Mouse (Mus musculus) heart, postnatal 10 days (tissue): ENCODE measurements at regions not wholly inside any gene's neighbourhood (a gene's known extent, or its start where the extent isn't known, plus 50 kb on each side); places are given as distances from the start of the nearest gene placed in this dataset.

Experiments
- DNase-seq, 2 experiments: peaks; one replicate each; pipeline ENCODE4 v3.0.0; 2021
- intact Hi-C: fragments of 180-260 bp; cut with DNase I; formaldehyde crosslinking; loops from one replicate; pipeline ENCODE4 v1.15.1; 2025

DNA sequence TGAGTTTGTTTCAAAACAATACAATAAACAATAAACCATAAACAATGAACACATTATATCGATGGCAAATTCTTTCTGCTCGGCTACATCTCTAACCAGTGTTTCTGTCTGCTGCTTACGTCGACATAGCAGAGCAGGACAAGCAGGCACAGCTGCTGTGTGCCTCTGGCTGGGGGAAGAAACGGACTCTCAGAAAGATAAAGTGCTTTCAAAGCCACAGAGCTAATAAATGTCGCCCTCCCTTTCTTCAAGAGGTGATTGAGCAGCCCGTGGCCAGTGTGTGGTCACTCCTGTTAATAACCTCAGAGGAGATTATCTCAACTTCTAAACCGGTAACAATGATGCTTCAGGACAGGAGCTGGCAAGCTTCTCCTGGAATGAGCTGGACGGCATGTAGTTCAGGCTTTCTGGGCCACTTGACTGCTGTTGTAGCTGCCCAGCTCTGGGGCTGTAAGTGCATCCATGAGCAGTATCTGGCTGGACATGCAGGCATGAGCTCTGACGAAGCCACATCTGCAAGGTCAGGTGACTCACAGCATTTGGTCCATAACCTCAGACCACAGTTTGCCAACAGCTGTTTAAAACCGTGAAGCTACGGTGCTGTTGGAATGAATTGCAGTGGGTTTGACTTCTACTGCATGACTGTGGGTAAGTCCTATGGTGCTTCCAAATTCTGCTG lies 55.6 kb downstream of the Evx1 start:
- DNase-seq, result peak; percentile 20 to 24
- intact Hi-C loops, result no loop called here

- intact Hi-C loops, result no loop called here
- no peak for DNase-seq
Measured at GRCm38 (mm10) chr6:52370806-52371360, 57.6 kb downstream of the Evx1 start.

DNA sequence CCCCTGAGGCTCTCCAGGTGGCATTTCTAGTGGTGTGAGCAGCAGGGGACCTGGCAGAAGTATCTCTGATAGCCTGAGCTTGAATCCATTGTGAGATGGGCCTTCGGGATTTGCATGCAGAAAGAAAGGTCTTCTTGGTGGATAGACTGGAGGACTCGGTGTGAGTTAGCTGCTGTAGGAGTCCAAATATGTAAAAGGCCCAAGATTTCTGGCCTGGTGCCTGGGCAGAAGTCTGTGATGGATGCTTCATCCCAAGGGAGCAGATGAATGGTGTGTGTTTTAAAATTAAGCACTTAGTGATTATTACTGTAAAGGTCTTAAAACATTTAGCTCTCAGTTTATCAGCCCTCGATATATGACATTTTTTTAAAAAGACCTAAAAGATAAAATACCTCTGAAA lies 65.8 kb downstream of the Evx1 start:
- intact Hi-C loops, result no loop called here
- no peak for DNase-seq

- no peak for DNase-seq
- intact Hi-C loops, result no loop called here
Measured at GRCm38 (mm10) chr6:52379588-52379987, 66.3 kb downstream of the Evx1 start.

GRCm38 (mm10) chr6:52385044-52385443 lies 71.7 kb downstream of the Evx1 start:
- no peak for DNase-seq
- intact Hi-C loops, result no loop called here

GRCm38 (mm10) chr6:52401404-52401803 lies 88.1 kb downstream of the Evx1 start:
- intact Hi-C loops, result no loop called here
- DNase-seq, result no peak

DNA sequence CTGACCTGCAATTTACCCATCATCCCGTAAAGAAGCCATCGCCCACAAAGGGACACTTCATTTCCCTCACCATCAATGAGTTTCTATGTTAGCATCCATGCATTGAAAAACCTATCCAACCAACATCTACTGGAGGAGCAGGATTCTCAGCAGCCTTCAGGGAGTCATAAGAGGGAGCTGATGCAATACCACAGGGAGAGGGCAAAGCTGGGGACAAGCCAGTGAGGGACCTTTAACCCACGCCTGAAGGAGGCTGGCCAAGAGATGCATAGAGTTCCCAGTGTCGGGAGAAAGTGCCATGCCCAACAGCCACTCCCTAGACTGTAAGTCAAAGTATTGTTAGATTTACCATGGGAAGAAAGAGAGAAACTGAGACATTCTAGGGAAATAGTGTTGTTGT lies 96.7 kb downstream of the Evx1 start:
- intact Hi-C loops, result no loop called here
- no peak for DNase-seq

DNA sequence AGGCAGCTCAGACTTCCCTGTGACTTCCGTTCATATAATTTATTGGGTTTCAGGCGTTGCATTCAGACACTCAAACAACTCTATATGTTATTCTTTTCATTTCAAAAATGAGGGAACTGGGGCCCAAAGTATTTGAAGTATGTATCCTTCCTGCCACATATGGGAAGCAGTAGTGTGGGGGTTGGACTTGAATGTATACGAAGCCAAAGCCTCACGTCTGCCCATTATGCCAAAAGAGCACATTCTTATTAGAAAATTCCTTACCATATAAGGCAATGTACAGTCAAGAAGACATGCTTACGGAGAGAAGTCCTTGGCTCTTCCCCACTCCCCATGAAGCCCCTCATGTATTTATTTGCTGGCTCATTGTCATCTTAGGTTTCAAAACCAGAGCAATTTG lies 97.4 kb downstream of the Evx1 start:
- intact Hi-C loops, result no loop called here

GRCm38 (mm10) chr6:52411302-52411701 lies 98.0 kb downstream of the Evx1 start:
- intact Hi-C loops, result no loop called here
- DNase-seq, result no peak

More for the DNA sequence above, 97.4 kb downstream of the Evx1 start:
- no peak for DNase-seq

DNA sequence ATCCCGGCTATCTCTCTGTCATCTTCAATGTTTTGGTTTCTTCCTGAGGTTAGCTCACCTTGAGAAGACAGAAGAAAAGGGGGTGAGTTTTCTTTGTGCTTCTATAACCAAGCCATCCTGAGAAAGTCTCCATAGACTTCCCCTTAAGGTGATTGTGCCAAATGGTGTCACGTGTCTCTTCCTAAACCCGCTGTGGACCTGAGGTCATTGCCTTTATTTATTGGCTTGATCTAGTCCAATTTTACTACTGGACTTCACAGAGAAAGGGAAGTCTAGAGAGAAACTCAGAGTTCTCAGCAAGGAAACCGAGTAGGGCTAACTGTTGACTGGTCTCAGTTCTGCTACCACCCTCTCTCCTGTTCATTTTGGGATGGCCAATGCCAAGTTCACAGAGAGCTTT lies 100.3 kb downstream of the Evx1 start:
- no peak for DNase-seq
- intact Hi-C loops, result no loop called here

- intact Hi-C loops, result no loop called here
- DNase-seq, result no peak
Measured at GRCm38 (mm10) chr6:52415341-52415946, 102.1 kb downstream of the Evx1 start.

- intact Hi-C loops, result no loop called here
- DNase-seq, result peak; percentile 20 to 32
Measured at GRCm38 (mm10) chr6:52416491-52416890, 103.2 kb downstream of the Evx1 start.

DNA sequence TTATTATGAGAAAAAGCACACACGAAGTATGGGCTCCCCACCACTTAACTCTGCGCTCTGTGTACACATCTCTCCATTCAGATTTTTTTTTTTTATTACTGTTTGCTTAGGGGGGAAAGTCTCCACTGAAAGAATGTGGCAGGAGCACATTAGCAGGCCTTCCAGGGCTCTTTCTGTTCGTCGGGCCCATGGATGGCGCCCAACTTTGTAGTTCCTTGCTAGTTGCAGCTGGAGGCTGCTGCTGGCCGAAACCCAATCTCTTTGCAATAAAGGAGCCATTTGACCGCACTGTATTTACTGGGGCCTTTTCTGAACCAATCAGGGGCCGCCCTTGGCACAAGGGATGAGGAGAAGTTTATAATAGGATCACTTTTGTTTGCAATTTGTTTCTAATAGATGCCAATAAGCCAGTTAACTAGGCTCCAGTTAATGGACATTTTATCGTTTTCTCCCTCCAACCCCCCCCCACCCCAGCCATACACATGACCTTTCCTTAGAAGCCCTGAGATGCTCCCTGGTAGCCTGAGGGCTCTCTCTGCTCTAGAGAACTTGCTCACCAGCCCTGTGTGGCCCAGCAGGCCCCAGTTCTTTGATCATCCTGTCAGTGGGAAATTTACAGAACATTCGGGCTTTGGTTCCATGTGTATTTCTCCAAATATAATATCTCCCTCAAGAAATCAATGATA lies 104.3 kb downstream of the Evx1 start:
- intact Hi-C loops, result no loop called here
- peak; percentile 26 to 42 for DNase-seq

DNA sequence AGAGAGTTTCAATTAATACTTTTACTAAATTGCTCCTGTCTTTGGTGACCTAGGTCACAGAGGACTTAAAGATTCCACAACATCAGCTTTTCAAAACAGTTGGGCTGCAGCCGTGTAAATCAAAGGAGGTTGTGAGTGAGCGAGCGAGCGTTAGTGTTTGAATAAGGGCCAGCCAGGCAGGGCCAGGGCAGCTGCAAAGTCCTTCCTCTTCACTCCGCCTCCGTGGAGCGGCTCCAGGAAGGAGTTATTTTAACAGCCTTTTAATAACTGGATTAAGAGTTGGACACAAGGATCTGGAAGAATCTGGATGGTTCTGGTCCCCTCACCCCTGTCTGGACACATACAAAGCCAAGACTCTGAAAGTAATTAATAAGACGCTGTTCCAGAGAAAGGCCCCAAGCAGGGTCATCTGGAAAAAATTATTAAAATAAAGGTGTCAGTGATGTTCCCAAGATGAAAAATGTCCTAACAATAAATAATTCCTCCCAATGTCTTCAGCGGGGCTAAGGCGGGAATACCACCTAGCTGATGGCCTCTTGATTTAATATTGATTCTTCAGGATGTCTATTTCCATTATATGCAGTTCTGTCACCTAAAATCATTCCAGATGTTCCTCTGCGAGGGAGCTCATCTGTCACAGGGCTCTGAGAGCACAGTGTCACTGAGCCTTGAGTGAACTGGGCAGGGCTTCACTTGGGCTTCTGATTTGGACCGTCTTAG lies 105.3 kb downstream of the Evx1 start:
- intact Hi-C loops, result no loop called here
- peak; percentile 71 to 72 for DNase-seq

DNA sequence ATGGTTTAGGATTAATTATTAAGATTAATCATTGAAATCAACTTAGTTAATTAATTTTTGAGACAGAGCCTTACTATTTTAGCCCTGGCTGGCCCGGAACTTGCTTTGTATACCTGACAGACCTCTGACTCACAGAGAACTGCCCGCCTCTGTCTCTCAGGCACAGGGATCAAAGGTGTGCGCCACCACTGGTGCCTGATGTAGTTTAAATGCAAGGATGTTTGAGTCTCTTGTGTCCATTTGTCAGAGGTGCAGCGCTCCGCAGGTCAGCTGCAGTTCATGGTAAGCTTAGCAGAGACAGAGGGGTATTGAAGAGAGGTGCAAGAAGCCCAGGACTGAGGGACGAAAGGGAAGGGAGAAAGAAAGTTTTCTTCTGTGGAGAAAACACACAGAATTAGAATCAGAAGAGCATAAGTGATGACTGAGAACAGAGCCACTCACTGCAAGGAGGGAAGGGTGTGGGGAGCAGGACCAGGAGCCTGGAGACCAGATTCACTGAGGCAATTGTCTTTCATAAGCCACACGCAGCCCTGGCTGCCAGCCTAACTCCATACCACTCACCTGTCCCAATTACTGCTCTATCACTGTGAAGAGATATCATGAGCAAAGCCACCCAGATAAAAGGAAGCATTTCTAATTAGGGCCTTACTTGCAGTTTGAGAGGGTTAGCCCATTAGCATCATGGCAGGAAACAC lies 107.1 kb downstream of the Evx1 start:
- DNase-seq, result no peak
- intact Hi-C loops, result no loop called here

DNA sequence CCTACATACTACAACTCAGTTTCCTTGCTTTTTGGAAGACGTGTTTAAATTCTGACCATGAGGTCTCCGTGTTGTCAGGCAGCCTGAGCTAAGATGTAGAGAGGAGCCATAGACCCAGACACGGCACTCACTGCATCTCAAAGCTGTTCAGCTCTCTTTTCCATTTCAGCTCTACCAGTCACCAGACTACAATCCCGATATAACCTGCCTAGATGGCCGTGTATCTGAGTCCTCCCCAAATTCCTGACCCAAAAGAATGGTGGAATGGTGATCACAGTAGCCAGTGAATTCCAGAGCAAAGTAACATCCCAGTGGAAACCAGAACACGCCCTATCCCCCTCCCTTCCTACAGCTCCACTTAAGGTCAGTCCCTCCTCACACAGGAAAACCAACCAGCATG lies 108.5 kb downstream of the Evx1 start:
- intact Hi-C loops, result no loop called here
- DNase-seq, result no peak

- intact Hi-C loops, result no loop called here
- no peak for DNase-seq
Measured at GRCm38 (mm10) chr6:52422686-52423085, 109.4 kb downstream of the Evx1 start.

GRCm38 (mm10) chr6:52423581-52424107 lies 110.3 kb downstream of the Evx1 start:
- no peak for DNase-seq

GRCm38 (mm10) chr6:52424440-52424839 lies 111.1 kb downstream of the Evx1 start:
- intact Hi-C loops, result no loop called here
- DNase-seq, result no peak

More at GRCm38 (mm10) chr6:52423581-52424107, 110.3 kb downstream of the Evx1 start:
- intact Hi-C loops, result no loop called here

DNA sequence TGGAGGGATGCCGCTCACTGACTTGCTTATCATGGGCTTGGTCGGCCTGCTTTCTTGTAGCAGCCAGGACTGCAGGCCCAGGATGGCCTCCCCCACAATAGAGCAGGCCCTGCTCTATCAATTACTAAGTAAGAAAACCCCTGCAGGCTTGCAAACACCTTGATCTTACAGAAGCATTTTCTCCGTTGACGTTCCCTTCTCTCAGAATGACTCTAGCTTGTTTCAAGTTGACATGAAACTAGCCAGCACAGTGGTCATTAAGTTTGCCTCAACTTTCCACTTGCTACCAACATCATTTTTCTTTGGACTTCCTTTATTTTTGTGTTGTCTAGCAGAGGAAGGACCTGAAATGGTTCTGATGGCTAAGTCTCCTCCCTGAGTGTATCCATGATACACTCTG lies 111.8 kb downstream of the Evx1 start:
- intact Hi-C loops, result no loop called here
- no peak for DNase-seq
